Mouse (Mus musculus): ENCODE measurements around the gene Fam228a. TPM values are rescaled to one million over a fixed set of nuclear protein-coding genes. Genes with fewer than 3 reads are reported as not detected.
"Not testable (repeated sequence)": the region's sequence is repeated elsewhere in the genome, so short reads cannot be mapped to it uniquely, and the experiment has no call there.

Gene Fam228a
- polyA plus RNA-seq, 1 experiment from 2014 or later, result 0.24 TPM

- H3K27ac ChIP-seq, result peak overlapping the region; percentile 45
Observed at GRCm38 (mm10) chr12:4708881-4709604, 29.2 kb downstream of the Fam228a start.

GRCm38 (mm10) chr12:4708296-4708695, 29.9 kb downstream of the Fam228a start:
- no peaks in the 10 kb centered on the region for H3K4me1 ChIP-seq (replicated peaks)
- peaks cover 27% of the 10 kb centered on the region for H3K36me3 ChIP-seq
- H3K27ac ChIP-seq, result 0 out of 2 replicates have a peak overlapping the region, but pooled peaks have one; percentile 42
- no peak for DNase-seq (ENCODE audit: low spot score)
- no peaks in the 10 kb centered on the region for H3K27me3 ChIP-seq (ENCODE audit: insufficient read depth, poor library complexity, severe bottlenecking)
- no peak overlapping the region for H3K4me3 ChIP-seq
- H3K9me3 ChIP-seq, result no peaks in the 10 kb centered on the region
- WGBS, result 92% methylated on average over 4 of the region's 4 CpGs

More at GRCm38 (mm10) chr12:4708881-4709604, 29.2 kb downstream of the Fam228a start:
- Histone ChIP-seq H3K27me3 (ENCODE audit: insufficient read depth, poor library complexity, severe bottlenecking) (no peaks in the 10 kb centered on the region), H3K9me3 (no peaks in the 10 kb centered on the region), H3K4me1 (replicated peaks) (no peaks in the 10 kb centered on the region), H3K36me3 (peaks cover 28% of the 10 kb centered on the region), H3K4me3 (no peak overlapping the region)
- DNase-seq (ENCODE audit: low spot score), result peak; percentile 12
- WGBS, result 78% methylated on average over 8 of the region's 8 CpGs

- no peaks in the 10 kb centered on the region for H3K9me3 ChIP-seq
- no peak for DNase-seq (ENCODE audit: low spot score)
- WGBS, result 93% methylated on average over 14 of the region's 14 CpGs
Observed at GRCm38 (mm10) chr12:4707488-4708017, 30.7 kb downstream of the Fam228a start.

GRCm38 (mm10) chr12:4706901-4707300, 31.3 kb downstream of the Fam228a start:
- no peaks in the 10 kb centered on the region for H3K27me3 ChIP-seq (ENCODE audit: insufficient read depth, poor library complexity, severe bottlenecking)
- DNase-seq (ENCODE audit: low spot score), result no peak
- H3K4me3 ChIP-seq, result no peak overlapping the region
- peaks cover 20% of the 10 kb centered on the region for H3K36me3 ChIP-seq
- H3K9me3 ChIP-seq, result no peaks in the 10 kb centered on the region
- no peaks in the 10 kb centered on the region for H3K4me1 ChIP-seq (replicated peaks)
- no peak overlapping the region for H3K27ac ChIP-seq
- WGBS, result 90% methylated on average over 10 of the region's 10 CpGs

More at GRCm38 (mm10) chr12:4707488-4708017, 30.7 kb downstream of the Fam228a start:
- no peak overlapping the region for H3K4me3 ChIP-seq
- peaks cover 26% of the 10 kb centered on the region for H3K36me3 ChIP-seq
- H3K27ac ChIP-seq, result no peak overlapping the region
- no peaks in the 10 kb centered on the region for H3K27me3 ChIP-seq (ENCODE audit: insufficient read depth, poor library complexity, severe bottlenecking)
- no peaks in the 10 kb centered on the region for H3K4me1 ChIP-seq (replicated peaks)

GRCm38 (mm10) chr12:4706175-4706574, 32.1 kb downstream of the Fam228a start:
- no peak overlapping the region for H3K27ac ChIP-seq
- no peaks in the 10 kb centered on the region for H3K4me1 ChIP-seq (replicated peaks)
- DNase-seq (ENCODE audit: low spot score), result no peak
- no peak overlapping the region for H3K4me3 ChIP-seq
- peaks cover 20% of the 10 kb centered on the region for H3K36me3 ChIP-seq
- no peaks in the 10 kb centered on the region for H3K9me3 ChIP-seq
- 90% methylated on average over 5 of the region's 5 CpGs for WGBS
- no peaks in the 10 kb centered on the region for H3K27me3 ChIP-seq (ENCODE audit: insufficient read depth, poor library complexity, severe bottlenecking)

- H3K27me3 ChIP-seq (ENCODE audit: insufficient read depth, poor library complexity, severe bottlenecking); H3K4me3 ChIP-seq; H3K9me3 ChIP-seq; H3K4me1 ChIP-seq (replicated peaks); H3K27ac ChIP-seq; DNase-seq (ENCODE audit: low spot score): not testable (repeated sequence)
- H3K36me3 ChIP-seq, result peaks cover 20% of the 10 kb centered on the region
- WGBS, result 73% methylated on average over 6 of the region's 6 CpGs
Observed at GRCm38 (mm10) chr12:4705626-4706025, 32.6 kb downstream of the Fam228a start.

- Histone ChIP-seq H3K4me3 (no peak overlapping the region), H3K4me1 (replicated peaks) (peaks cover 6% of the 10 kb centered on the region; the same call in 1 of the 2 replicates)
Observed at GRCm38 (mm10) chr12:4694534-4694933, 43.7 kb downstream of the Fam228a start.

GRCm38 (mm10) chr12:4691193-4691592, 47.0 kb downstream of the Fam228a start:
- no peak overlapping the region for H3K4me3 ChIP-seq
- no peaks in the 10 kb centered on the region for H3K36me3 ChIP-seq
- no peaks in the 10 kb centered on the region for H3K27me3 ChIP-seq (ENCODE audit: insufficient read depth, poor library complexity, severe bottlenecking)
- WGBS, result 90% methylated on average over 3 of the region's 3 CpGs
- no peak for DNase-seq (ENCODE audit: low spot score)
- no peak overlapping the region for H3K27ac ChIP-seq
- H3K4me1 ChIP-seq (replicated peaks), result no peaks in the 10 kb centered on the region
- no peaks in the 10 kb centered on the region for H3K9me3 ChIP-seq

More at GRCm38 (mm10) chr12:4694534-4694933, 43.7 kb downstream of the Fam228a start:
- Histone ChIP-seq H3K36me3 (0 out of 2 replicates have a peak, but pooled peaks cover 4% of the 10 kb centered on the region), H3K27me3 (ENCODE audit: insufficient read depth, poor library complexity, severe bottlenecking) (no peaks in the 10 kb centered on the region), H3K27ac (no peak overlapping the region), H3K9me3 (no peaks in the 10 kb centered on the region)
- 85% methylated on average over 1 of the region's 1 CpGs for WGBS
- DNase-seq (ENCODE audit: low spot score), result no peak

GRCm38 (mm10) chr12:4689341-4689740, 48.9 kb downstream of the Fam228a start:
- Histone ChIP-seq H3K27me3 (ENCODE audit: insufficient read depth, poor library complexity, severe bottlenecking) (no peaks in the 10 kb centered on the region), H3K4me3 (no peak overlapping the region), H3K9me3 (no peaks in the 10 kb centered on the region), H3K27ac (no peak overlapping the region), H3K36me3 (no peaks in the 10 kb centered on the region), H3K4me1 (replicated peaks) (no peaks in the 10 kb centered on the region)
- DNase-seq (ENCODE audit: low spot score), result no peak
- WGBS, result 94% methylated on average over 14 of the region's 14 CpGs

- 86% methylated on average over 2 of the region's 2 CpGs for WGBS
- H3K27me3 ChIP-seq (ENCODE audit: insufficient read depth, poor library complexity, severe bottlenecking), result no peaks in the 10 kb centered on the region
- no peak for DNase-seq (ENCODE audit: low spot score)
Observed at GRCm38 (mm10) chr12:4688386-4688785, 49.8 kb downstream of the Fam228a start.

GRCm38 (mm10) chr12:4685441-4685840, 52.8 kb downstream of the Fam228a start:
- Histone ChIP-seq H3K27me3 (ENCODE audit: insufficient read depth, poor library complexity, severe bottlenecking) (no peaks in the 10 kb centered on the region), H3K27ac (no peak overlapping the region), H3K4me1 (replicated peaks) (no peaks in the 10 kb centered on the region), H3K4me3 (no peak overlapping the region), H3K36me3 (no peaks in the 10 kb centered on the region), H3K9me3 (no peaks in the 10 kb centered on the region)
- DNase-seq (ENCODE audit: low spot score), result no peak
- WGBS, result 81% methylated on average over 4 of the region's 4 CpGs

More at GRCm38 (mm10) chr12:4688386-4688785, 49.8 kb downstream of the Fam228a start:
- Histone ChIP-seq H3K36me3 (no peaks in the 10 kb centered on the region), H3K27ac (no peak overlapping the region), H3K4me1 (replicated peaks) (no peaks in the 10 kb centered on the region), H3K4me3 (no peak overlapping the region), H3K9me3 (no peaks in the 10 kb centered on the region)

- 0 out of 2 replicates have a peak, but pooled peaks cover 6% of the 10 kb centered on the region for H3K36me3 ChIP-seq
- no peak for DNase-seq (ENCODE audit: low spot score)
- no peaks in the 10 kb centered on the region for H3K4me1 ChIP-seq (replicated peaks)
- no peaks in the 10 kb centered on the region for H3K9me3 ChIP-seq
- H3K4me3 ChIP-seq, result no peak overlapping the region
- 75% methylated on average over 4 of the region's 4 CpGs for WGBS
- H3K27ac ChIP-seq, result no peak overlapping the region
- no peaks in the 10 kb centered on the region for H3K27me3 ChIP-seq (ENCODE audit: insufficient read depth, poor library complexity, severe bottlenecking)
Observed at GRCm38 (mm10) chr12:4679971-4680370, 58.3 kb downstream of the Fam228a start.

- WGBS, result 90% methylated on average over 1 of the region's 1 CpGs
- DNase-seq (ENCODE audit: low spot score), result no peak
- Histone ChIP-seq H3K27me3 (ENCODE audit: insufficient read depth, poor library complexity, severe bottlenecking) (no peaks in the 10 kb centered on the region), H3K4me3 (no peak overlapping the region), H3K9me3 (no peaks in the 10 kb centered on the region), H3K4me1 (replicated peaks) (no peaks in the 10 kb centered on the region), H3K36me3 (peaks cover 30% of the 10 kb centered on the region), H3K27ac (no peak overlapping the region)
Observed at GRCm38 (mm10) chr12:4676336-4676735, 61.9 kb downstream of the Fam228a start.

Measured in hindbrain, embryonic 10.5 days (tissue).